Mouse (Mus musculus): ENCODE measurements around the gene Crybg2. TPM values are rescaled to one million over a fixed set of nuclear protein-coding genes. Genes with fewer than 3 reads are reported as not detected.

Gene Crybg2
- polyA plus RNA-seq (2015; fragmentation: Nextera tagmentation; extraction: Ambion mirVana): 1.9 TPM in 2 replicates

DNA sequence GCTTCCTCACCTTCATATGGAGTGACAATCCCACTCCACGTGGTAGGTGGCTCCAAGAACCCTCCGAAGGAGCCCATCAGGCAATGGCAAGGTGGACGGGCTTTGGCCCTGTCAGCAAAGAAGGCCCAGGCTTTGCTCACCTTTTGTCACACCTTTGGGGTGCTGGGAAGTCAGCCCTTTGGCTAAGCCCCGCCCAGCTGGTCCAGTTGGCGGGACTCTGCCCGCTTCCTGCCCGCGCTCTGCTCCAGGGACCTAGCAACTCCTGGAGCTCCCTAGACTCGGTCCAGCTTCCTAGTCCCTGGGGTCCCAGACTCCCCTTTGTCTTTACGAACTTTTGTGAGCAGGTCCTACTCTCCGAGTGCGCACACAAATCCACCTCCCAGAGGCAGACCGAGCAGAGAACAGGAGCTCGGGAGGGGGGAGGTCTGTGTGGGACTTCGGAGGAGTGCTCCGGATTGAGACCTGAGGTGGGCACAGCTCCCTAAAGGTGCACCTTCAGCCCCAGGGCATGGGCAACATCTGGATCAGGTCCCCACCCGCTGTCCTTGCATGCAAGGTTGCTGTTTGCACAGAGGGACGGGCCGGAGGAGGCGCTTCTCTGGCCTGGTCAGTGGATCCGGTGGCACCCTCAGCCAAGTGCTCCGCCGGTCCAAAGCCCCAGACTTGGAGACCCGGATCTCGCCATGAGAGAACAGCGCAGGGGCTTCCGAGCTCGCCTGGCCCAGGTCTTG, at the start of gene Crybg2:
Gene Crybg2 (plus strand): TSS at position 681 of the 731 bp plus-strand sequence.

DNA sequence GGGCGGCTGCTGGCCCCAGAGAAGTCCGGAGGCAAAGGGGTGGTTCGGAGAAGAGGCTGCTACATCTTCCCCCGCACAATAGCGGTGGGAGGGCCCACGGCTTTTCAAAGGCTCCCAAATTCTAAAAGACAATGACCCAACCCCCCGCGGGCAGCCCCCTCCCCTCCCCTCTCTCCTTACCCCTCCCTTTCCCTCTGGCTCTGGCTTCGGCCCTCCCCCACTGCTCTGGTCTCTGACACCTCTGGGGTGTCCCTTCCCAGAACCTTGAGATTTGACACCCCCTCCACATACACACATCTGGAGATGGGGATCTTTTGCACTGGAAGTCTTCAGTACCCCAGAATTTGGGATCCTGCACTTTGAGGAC, 41.9 kb upstream of the Crybg2 start, which contains the start of gene Lin28a:
Gene Lin28a (minus strand): TSS at position 63 of the 367 bp plus-strand sequence.

DNA sequence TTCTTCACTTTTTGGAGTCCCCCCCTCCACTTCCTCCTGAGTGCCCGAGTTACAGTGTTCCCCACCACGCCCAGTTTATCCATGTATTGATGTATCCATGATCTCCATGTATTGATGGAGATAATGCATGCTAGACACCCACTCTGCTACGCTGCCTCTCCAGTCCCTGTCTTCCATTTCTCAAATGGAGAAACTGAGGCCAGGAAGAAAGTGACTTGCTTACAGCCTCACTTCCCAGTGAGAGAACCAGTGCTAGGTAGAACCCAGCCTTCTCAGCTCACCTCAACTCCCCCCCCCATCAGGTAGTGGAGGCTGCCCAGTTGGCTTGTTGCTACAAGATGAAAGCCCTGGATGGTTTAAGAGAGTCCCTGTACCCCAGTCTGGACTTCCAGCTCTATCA, 7.1 kb upstream of the Crybg2 start, which contains the start of gene Zfp683:
Gene Zfp683 (plus strand): TSS at position 301 of the 400 bp plus-strand sequence.

DNA sequence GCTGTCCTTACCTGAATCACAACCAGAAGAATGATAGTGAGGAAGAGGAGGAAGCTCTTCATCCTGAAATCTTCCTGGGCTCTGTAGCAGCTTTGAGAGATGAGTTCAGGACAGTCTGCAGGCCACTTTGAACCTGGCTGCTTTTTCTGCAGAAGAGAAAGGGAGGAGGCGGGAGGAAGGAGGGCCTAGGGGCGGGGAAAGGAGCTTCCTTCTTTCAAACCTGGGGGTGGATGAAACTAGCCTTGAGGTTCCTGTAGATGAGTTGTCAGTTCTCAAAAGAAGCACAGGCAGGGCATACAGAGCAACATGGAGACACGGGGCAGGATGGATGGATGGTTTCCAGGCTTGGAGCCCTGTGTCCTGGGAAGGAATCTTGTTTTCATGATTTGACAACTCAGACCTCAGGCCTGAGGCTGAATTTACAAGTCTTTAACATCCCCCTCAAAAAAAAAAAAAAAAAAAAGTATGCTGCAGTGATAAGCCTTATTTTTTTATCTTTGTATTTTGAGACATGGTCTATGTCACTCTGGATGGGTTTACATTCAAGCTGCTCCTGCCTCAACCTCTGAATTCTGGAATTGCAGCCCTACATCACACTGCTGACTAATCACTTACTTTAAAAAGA, 34.4 kb downstream of the Crybg2 start, which contains the start of gene Cd52:
Gene Cd52 (minus strand): TSS at position 160 of the 625 bp plus-strand sequence.

DNA sequence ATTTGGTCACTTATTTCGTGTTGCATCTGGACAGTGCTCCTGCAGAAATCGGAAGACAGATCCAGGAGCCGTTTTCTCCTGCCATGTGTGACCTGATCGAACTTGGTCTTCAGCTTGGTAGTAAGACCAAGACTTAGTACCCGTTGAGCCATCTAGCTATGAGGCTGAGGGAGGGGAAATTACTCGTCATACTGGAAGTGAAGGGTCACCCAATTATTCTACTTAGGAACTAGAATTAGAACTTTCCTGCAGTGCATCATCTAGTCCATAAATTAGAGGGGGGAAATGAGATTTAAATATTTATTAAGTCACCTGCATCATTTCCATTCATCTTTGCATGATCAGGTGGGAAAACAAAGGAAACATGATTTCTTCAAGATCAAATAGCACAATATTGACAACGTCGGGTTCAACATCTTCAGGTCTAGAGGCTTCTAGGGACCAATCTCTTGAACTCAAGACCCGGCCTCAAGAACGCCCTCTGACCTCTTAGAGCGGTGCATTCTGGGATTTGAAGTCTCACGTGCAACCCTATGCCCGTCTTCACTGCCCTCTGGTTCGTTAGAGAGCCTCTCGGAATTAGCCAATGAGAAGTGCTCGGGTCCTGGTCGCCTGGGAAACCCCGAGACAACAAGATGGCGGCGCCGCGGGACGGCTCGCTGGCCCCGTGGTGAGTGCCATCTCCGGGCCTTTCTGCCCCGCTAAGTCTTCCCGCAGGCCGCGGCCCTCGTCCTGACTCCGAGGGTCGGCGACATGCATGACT, 41.5 kb downstream of the Crybg2 start, which contains the start of gene Ubxn11:
Gene Ubxn11 (plus strand): TSS at position 592 of the 763 bp plus-strand sequence.

DNA sequence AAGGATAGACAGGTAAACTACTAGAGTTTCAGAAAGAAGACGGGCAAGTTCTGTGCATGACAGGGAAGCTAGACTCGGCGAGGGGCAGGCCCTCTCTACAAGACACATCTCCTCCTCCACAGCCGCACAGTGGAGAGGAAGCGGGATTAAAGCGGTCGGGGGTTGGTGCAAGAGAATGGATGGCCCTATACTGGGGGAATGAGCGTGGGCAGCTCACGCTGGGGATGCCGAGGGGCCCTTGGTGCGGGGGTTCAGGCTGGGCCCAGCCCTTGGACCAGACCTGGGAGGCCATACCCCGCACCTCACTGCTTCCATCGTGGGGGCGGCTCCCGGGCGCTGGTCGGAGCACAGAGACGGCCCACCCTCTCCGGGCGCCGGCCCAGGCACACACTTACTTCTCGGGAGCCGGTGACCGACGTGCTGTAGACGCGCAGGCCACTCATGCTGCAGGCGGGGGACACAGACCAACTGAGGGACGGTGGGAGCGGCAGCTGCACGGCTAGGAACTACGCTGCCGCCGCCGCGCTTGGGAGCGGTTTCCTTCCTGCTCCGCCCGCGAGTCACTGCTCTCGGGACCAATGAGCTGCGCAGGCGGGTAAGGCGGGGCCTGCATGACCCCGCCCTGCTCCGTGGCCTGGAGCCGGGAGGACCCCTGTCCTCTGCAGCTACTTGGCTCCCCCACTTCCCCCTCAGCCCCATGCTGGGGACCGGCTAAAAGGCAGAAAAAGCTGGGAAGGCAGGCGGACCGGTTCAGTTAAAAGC, 67.8 kb downstream of the Crybg2 start, which contains the start of gene Sh3bgrl3:
Gene Sh3bgrl3 (minus strand): TSS at position 569 of the 762 bp plus-strand sequence.

Other genes with a start within 250 kb of the Crybg2 start
- gene Rps6ka1, start 173.0 kb upstream of the Crybg2 start, polyA plus RNA-seq (2015; fragmentation: Nextera tagmentation; extraction: Ambion mirVana): 78.2 and 78.6 TPM in 2 replicates
- 1,054 and 1,194 TPM in 2 replicates for gene Hmgn2, start 92.2 kb upstream of the Crybg2 start, polyA plus RNA-seq (2015; fragmentation: Nextera tagmentation; extraction: Ambion mirVana)
- gene Dhdds, start 59.9 kb upstream of the Crybg2 start, polyA plus RNA-seq (2015; fragmentation: Nextera tagmentation; extraction: Ambion mirVana): 17.5 and 18.5 TPM in 2 replicates
- gene Lin28a, start 42.0 kb upstream of the Crybg2 start, polyA plus RNA-seq (2015; fragmentation: Nextera tagmentation; extraction: Ambion mirVana): 1.3 and 2.2 TPM in 2 replicates
- 0.08 and 0.15 TPM in 2 replicates for gene Zfp683, start 7.0 kb upstream of the Crybg2 start, polyA plus RNA-seq (2015; fragmentation: Nextera tagmentation; extraction: Ambion mirVana)
- 274 and 378 TPM in 2 replicates for gene Cd52, start 34.3 kb downstream of the Crybg2 start, polyA plus RNA-seq (2015; fragmentation: Nextera tagmentation; extraction: Ambion mirVana)
- 3.3 and 4.5 TPM in 2 replicates for gene Ubxn11, start 41.8 kb downstream of the Crybg2 start, polyA plus RNA-seq (2015; fragmentation: Nextera tagmentation; extraction: Ambion mirVana)
- 386 and 481 TPM in 2 replicates for gene Sh3bgrl3, start 68.0 kb downstream of the Crybg2 start, polyA plus RNA-seq (2015; fragmentation: Nextera tagmentation; extraction: Ambion mirVana)
- 113 and 118 TPM in 2 replicates for gene Cep85, start 126.3 kb downstream of the Crybg2 start, polyA plus RNA-seq (2015; fragmentation: Nextera tagmentation; extraction: Ambion mirVana)
- not detected in 2 replicates for gene Gm7534, start 142.2 kb downstream of the Crybg2 start, polyA plus RNA-seq (2015; fragmentation: Nextera tagmentation; extraction: Ambion mirVana)
- not detected in 2 replicates for gene Catsper4, start 166.6 kb downstream of the Crybg2 start, polyA plus RNA-seq (2015; fragmentation: Nextera tagmentation; extraction: Ambion mirVana)
- gene Cnksr1, start 177.6 kb downstream of the Crybg2 start, polyA plus RNA-seq (2015; fragmentation: Nextera tagmentation; extraction: Ambion mirVana): 0.16 TPM in 2 replicates
- 0.17 and 0.51 TPM in 2 replicates for gene E130218I03Rik, start 182.8 kb downstream of the Crybg2 start, polyA plus RNA-seq (2015; fragmentation: Nextera tagmentation; extraction: Ambion mirVana)
- gene Zfp593, start 184.8 kb downstream of the Crybg2 start, polyA plus RNA-seq (2015; fragmentation: Nextera tagmentation; extraction: Ambion mirVana): 12.5 and 13.6 TPM in 2 replicates
- not detected in 2 replicates for gene Gm30191, start 186.1 kb downstream of the Crybg2 start, polyA plus RNA-seq (2015; fragmentation: Nextera tagmentation; extraction: Ambion mirVana)
- gene Grrp1, start 193.3 kb downstream of the Crybg2 start, polyA plus RNA-seq (2015; fragmentation: Nextera tagmentation; extraction: Ambion mirVana): 8.5 and 9.0 TPM in 2 replicates
- 14.1 and 15.3 TPM in 2 replicates for gene Pdik1l, start 227.1 kb downstream of the Crybg2 start, polyA plus RNA-seq (2015; fragmentation: Nextera tagmentation; extraction: Ambion mirVana)

Measured in spleen, postnatal 0 days (tissue).